In the genomic region with DNA sequence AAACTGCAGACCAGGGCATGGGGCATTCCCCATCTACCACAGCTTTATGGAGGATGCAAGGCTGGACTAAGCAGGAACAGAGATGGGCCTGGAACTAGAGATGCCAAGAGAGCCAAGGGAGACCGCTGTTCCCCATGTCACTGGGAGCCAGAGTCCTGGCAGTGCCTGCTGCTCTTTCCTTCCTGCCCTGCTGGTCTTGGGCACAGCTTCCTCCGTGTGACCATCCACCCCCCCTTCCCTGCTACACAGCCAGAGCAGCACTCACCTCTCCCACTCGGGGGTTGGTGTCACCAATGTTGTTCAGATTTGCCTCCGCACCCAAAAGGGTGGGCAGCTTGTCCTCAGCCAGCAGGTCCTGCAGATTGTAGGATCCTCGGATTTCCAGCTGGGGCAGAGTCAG, we compare ENCODE assay signal across 14 mouse cellular contexts. TPM values are rescaled to one million over a fixed set of nuclear protein-coding genes. Genes with fewer than 3 reads are reported as not detected.
DNase-seq lines count a peak whose midpoint lies in the region; ATAC-seq and TF ChIP-seq lines count a peak whose summit lies in the region.
"Had no signal": no experiment of that assay in that cellular context is flagged by ENCODE, and none has a peak within 500 bp of the region (broad histone marks: within the 10 kb centered on the region; RNA-seq: fewer than 3 reads in every experiment).

No protein-coding gene starts in this region.

- ATAC-seq in lung, embryonic 16.5 days (ENCODE audit: low read depth) = no peak
- no peak for ATAC-seq in lung, postnatal 0 days
- ATAC-seq in midbrain, embryonic 16.5 days = no peak
- ATAC-seq: Patski had no signal

- no peak overlapping the region for H3K9ac ChIP-seq in lung, embryonic 16.5 days (ENCODE audit: low read length)
- H3K9ac ChIP-seq in lung, postnatal 0 days (replicated peaks; ENCODE audit: low read depth) = no peak overlapping the region
- H3K9ac ChIP-seq in midbrain, embryonic 16.5 days (ENCODE audit: low read depth, low read length) = no peak overlapping the region
- H3K9ac ChIP-seq: forebrain, embryonic 12.5 days; stomach, embryonic 15.5 days had no signal

- peaks cover 22% of the 10 kb centered on the region for H3K4me1 ChIP-seq in lung, embryonic 16.5 days (replicated peaks; ENCODE audit: control insufficient read depth, insufficient read depth, low read length)
- H3K4me1 ChIP-seq in lung, postnatal 0 days (ENCODE audit: insufficient read depth, low read depth, low read length) = no peaks in the 10 kb centered on the region
- H3K4me1 ChIP-seq in cerebellum, adult 2 months (ENCODE audit: control insufficient read depth, insufficient read depth, low read length) = peaks cover 27% of the 10 kb centered on the region
- H3K4me1 ChIP-seq in midbrain, embryonic 16.5 days (ENCODE audit: control insufficient read depth, insufficient read depth, low read length) = peaks cover 7% of the 10 kb centered on the region
- H3K4me1 ChIP-seq in kidney, adult 2 months (ENCODE audit: control insufficient read depth, insufficient read depth, low read length) = no peaks in the 10 kb centered on the region

- no peak for DNase-seq in lung, postnatal 0 days (ENCODE audit: low spot score)
- DNase-seq in cerebellum, adult 2 months = peak; percentile 64 to 77
- peak; percentile 73 to 74 for DNase-seq in cerebellum, postnatal 25 days
- DNase-seq in kidney, adult 2 months = no peak
- no peak for DNase-seq in urinary bladder, adult 18-20 months (ENCODE audit: low spot score in 2 of 2)
- DNase-seq: gastrocnemius, postnatal 10 days; kidney, postnatal 25 days had no signal

- no peak for TF ChIP-seq POLR2A in cerebellum, adult 2 months (IDR thresholded peaks at IDR 0.05; ENCODE audit: borderline replicate concordance, insufficient read depth, low read length)
- no peak for TF ChIP-seq POLR2A in kidney, adult 2 months (IDR thresholded peaks at IDR 0.05; ENCODE audit: low read depth, low read length)

- no peak overlapping the region for H3K4me3 ChIP-seq in lung, embryonic 16.5 days (ENCODE audit: low read length)
- H3K4me3 ChIP-seq in lung, postnatal 0 days (ENCODE audit: low read depth, low read length) = no peak overlapping the region
- no peak overlapping the region for H3K4me3 ChIP-seq in cerebellum, adult 2 months (replicated peaks; ENCODE audit: insufficient read depth, low read depth, low read length)
- no peak overlapping the region for H3K4me3 ChIP-seq in midbrain, embryonic 16.5 days (ENCODE audit: low read depth, low read length)
- no peak overlapping the region for H3K4me3 ChIP-seq in kidney, adult 2 months (ENCODE audit: insufficient read depth, low read depth, low read length)
- H3K4me3 ChIP-seq: forebrain, embryonic 12.5 days; stomach, embryonic 15.5 days had no signal

- no peak overlapping the region for H3K4me2 ChIP-seq in lung, embryonic 16.5 days (ENCODE audit: low read depth, low read length)
- H3K4me2 ChIP-seq in lung, postnatal 0 days (replicated peaks; ENCODE audit: low read depth, low read length) = no peak overlapping the region
- no peak overlapping the region for H3K4me2 ChIP-seq in midbrain, embryonic 16.5 days (ENCODE audit: low read length)
- H3K4me2 ChIP-seq: forebrain, embryonic 12.5 days; stomach, embryonic 15.5 days had no signal

- 55% methylated on average over 5 of the region's 5 CpGs for WGBS in lung, embryonic 16.5 days
- WGBS in lung, postnatal 0 days = 53% methylated on average over 5 of the region's 5 CpGs
- WGBS in cerebellum, adult 2 months = 9% methylated on average over 5 of the region's 5 CpGs
- WGBS in midbrain, embryonic 16.5 days = 63% methylated on average over 5 of the region's 5 CpGs
- WGBS in kidney, adult 2 months = 65% methylated on average over 5 of the region's 5 CpGs

- H3K27ac ChIP-seq in lung, embryonic 16.5 days (ENCODE audit: low read length) = peak overlapping the region; percentile 82; the same call in 1 of the 2 replicates
- no peak overlapping the region for H3K27ac ChIP-seq in lung, postnatal 0 days (ENCODE audit: low read length)
- H3K27ac ChIP-seq in cerebellum, adult 2 months (ENCODE audit: insufficient read depth, low read length) = peak overlapping the region; percentile 16
- peak overlapping the region; percentile 67; the same call in 1 of the 2 replicates for H3K27ac ChIP-seq in midbrain, embryonic 16.5 days (ENCODE audit: low read length)
- no peak overlapping the region for H3K27ac ChIP-seq in kidney, adult 2 months (ENCODE audit: insufficient read depth, low read depth, low read length)
- H3K27ac ChIP-seq: forebrain, embryonic 12.5 days; stomach, embryonic 15.5 days had no signal

- TF ChIP-seq EP300 in lung, postnatal 0 days (IDR thresholded peaks at IDR 0.05) = no peak

- TF ChIP-seq CTCF in lung, postnatal 0 days (IDR thresholded peaks at IDR 0.05) = no peak
- TF ChIP-seq CTCF in cerebellum, adult 2 months (IDR thresholded peaks at IDR 0.05; ENCODE audit: borderline replicate concordance, insufficient read depth, low read depth, low read length) = no peak
- TF ChIP-seq CTCF in kidney, adult 2 months (conservative IDR thresholded peaks at IDR 0.05; ENCODE audit: insufficient read depth, insufficient read length, low read depth, low read length) = no peak

- no peaks in the 10 kb centered on the region for H3K9me3 ChIP-seq in lung, embryonic 16.5 days (ENCODE audit: control insufficient read depth, low read length)
- no peaks in the 10 kb centered on the region for H3K9me3 ChIP-seq in lung, postnatal 0 days (ENCODE audit: low read length)
- no peaks in the 10 kb centered on the region for H3K9me3 ChIP-seq in midbrain, embryonic 16.5 days (replicated peaks; ENCODE audit: control insufficient read depth, low read length, poor library complexity, severe bottlenecking)
- H3K9me3 ChIP-seq: forebrain, embryonic 12.5 days; stomach, embryonic 15.5 days had no signal

- no peaks in the 10 kb centered on the region for H3K27me3 ChIP-seq in lung, embryonic 16.5 days (ENCODE audit: control insufficient read depth, insufficient read depth, low read depth, low read length)
- H3K27me3 ChIP-seq in lung, postnatal 0 days (replicated peaks; ENCODE audit: insufficient read depth, low read length) = no peaks in the 10 kb centered on the region
- H3K27me3 ChIP-seq in cerebellum, adult 2 months (ENCODE audit: control insufficient read depth, insufficient read depth, low read length) = no peaks in the 10 kb centered on the region
- H3K27me3 ChIP-seq in midbrain, embryonic 16.5 days (ENCODE audit: control insufficient read depth, insufficient read depth, low read depth, low read length) = no peaks in the 10 kb centered on the region
- no peaks in the 10 kb centered on the region for H3K27me3 ChIP-seq in kidney, adult 2 months (replicated peaks; ENCODE audit: control insufficient read depth, insufficient read depth, low read length)
- H3K27me3 ChIP-seq: forebrain, embryonic 12.5 days; Patski; stomach, embryonic 15.5 days had no signal

- H3K36me3 ChIP-seq in lung, embryonic 16.5 days (ENCODE audit: control insufficient read depth, insufficient read depth, low read length) = no peaks in the 10 kb centered on the region; the same call in 1 of the 2 replicates
- H3K36me3 ChIP-seq in lung, postnatal 0 days (ENCODE audit: insufficient read depth, low read length) = peaks cover 4% of the 10 kb centered on the region; the same call in 1 of the 2 replicates
- peaks cover 4% of the 10 kb centered on the region; the same call in 1 of the 2 replicates for H3K36me3 ChIP-seq in midbrain, embryonic 16.5 days (ENCODE audit: control insufficient read depth, insufficient read depth, low read length)
- H3K36me3 ChIP-seq in kidney, adult 2 months (ENCODE audit: control insufficient read depth, insufficient read depth, low read length) = no peaks in the 10 kb centered on the region

RNA-seq across cellular contexts. Expression of gene Agt, which starts 12.0 kb away (rescaled TPM):
- polyA plus RNA-seq in lung, embryonic 16.5 days (2015; fragmentation: Nextera tagmentation; extraction: Ambion mirVana) = 11.6 and 17.4 TPM in 2 replicates
- 101 and 133 TPM in 2 replicates for polyA plus RNA-seq in lung, postnatal 0 days (2015; fragmentation: Nextera tagmentation; extraction: Ambion mirVana)
- polyA plus RNA-seq in cerebellum, adult 2 months (2012; rRNA removed) = 125 and 129 TPM in 2 replicates
- 1.5 and 10.1 TPM in 2 replicates for polyA plus RNA-seq in midbrain, embryonic 16.5 days (2015; fragmentation: Nextera tagmentation; extraction: Ambion mirVana)
- 91.6 and 136 TPM in 2 replicates for polyA plus RNA-seq in kidney, adult 2 months (2012; rRNA removed)
- polyA plus RNA-seq: embryonic facial prominence, embryonic 11.5 days; forebrain, embryonic 12.5 days had no signal

RNA-seq across cellular contexts. Expression of gene Capn9, which starts 18.4 kb away (rescaled TPM):
- 0.09 and 0.19 TPM in 2 replicates for polyA plus RNA-seq in lung, embryonic 16.5 days (2015; fragmentation: Nextera tagmentation; extraction: Ambion mirVana)
- polyA plus RNA-seq in lung, postnatal 0 days (2015; fragmentation: Nextera tagmentation; extraction: Ambion mirVana) = 0.11 and 0.16 TPM in 2 replicates
- polyA plus RNA-seq in cerebellum, adult 2 months (2012; rRNA removed) = 0.06 and 0.08 TPM in 2 replicates
- 0.17 and 0.20 TPM in 2 replicates for polyA plus RNA-seq in midbrain, embryonic 16.5 days (2015; fragmentation: Nextera tagmentation; extraction: Ambion mirVana)
- polyA plus RNA-seq in kidney, adult 2 months (2012; rRNA removed) = not detected in 2 replicates
- polyA plus RNA-seq: embryonic facial prominence, embryonic 11.5 days; liver, adult 2 months; Patski had no signal

RNA-seq across cellular contexts. Expression of gene Cog2, which starts 36.9 kb away (rescaled TPM):
- 35.6 and 36.2 TPM in 2 replicates for polyA plus RNA-seq in lung, embryonic 16.5 days (2015; fragmentation: Nextera tagmentation; extraction: Ambion mirVana)
- 23.5 and 24.5 TPM in 2 replicates for polyA plus RNA-seq in lung, postnatal 0 days (2015; fragmentation: Nextera tagmentation; extraction: Ambion mirVana)
- polyA plus RNA-seq in cerebellum, adult 2 months (2012; rRNA removed) = 38.4 and 40.7 TPM in 2 replicates
- 33.0 and 34.5 TPM in 2 replicates for polyA plus RNA-seq in midbrain, embryonic 16.5 days (2015; fragmentation: Nextera tagmentation; extraction: Ambion mirVana)
- 21.2 and 21.3 TPM in 2 replicates for polyA plus RNA-seq in kidney, adult 2 months (2012; rRNA removed)

Comparison
In these comparisons a context has a peak if more than half of its experiments do, and no peak if none do; other contexts are left out.
1. H3K27ac ChIP-seq: peak in lung, embryonic 16.5 days (single experiment), cerebellum, adult 2 months (single experiment) and midbrain, embryonic 16.5 days (single experiment); none in lung, postnatal 0 days (single experiment) and kidney, adult 2 months (single experiment).
2. DNase-seq: peak in cerebellum, adult 2 months (2 of 2) and cerebellum, postnatal 25 days (2 of 2); none in lung, postnatal 0 days (single experiment), kidney, adult 2 months (single experiment) and urinary bladder, adult 18-20 months (0 of 2).